Mouse (Mus musculus): Measurements from ENCODE around the gene Foxn1. TPM values are rescaled to one million over a fixed set of nuclear protein-coding genes. Genes with fewer than 3 reads are reported as not detected.
A peak's percentile ranks its signal among the peaks of the same experiment; 100 is the strongest.

Foxn1 gene
- total RNA-seq, 2 experiments from 2014 or later: 0.10 TPM; not detected in 1

DNA sequence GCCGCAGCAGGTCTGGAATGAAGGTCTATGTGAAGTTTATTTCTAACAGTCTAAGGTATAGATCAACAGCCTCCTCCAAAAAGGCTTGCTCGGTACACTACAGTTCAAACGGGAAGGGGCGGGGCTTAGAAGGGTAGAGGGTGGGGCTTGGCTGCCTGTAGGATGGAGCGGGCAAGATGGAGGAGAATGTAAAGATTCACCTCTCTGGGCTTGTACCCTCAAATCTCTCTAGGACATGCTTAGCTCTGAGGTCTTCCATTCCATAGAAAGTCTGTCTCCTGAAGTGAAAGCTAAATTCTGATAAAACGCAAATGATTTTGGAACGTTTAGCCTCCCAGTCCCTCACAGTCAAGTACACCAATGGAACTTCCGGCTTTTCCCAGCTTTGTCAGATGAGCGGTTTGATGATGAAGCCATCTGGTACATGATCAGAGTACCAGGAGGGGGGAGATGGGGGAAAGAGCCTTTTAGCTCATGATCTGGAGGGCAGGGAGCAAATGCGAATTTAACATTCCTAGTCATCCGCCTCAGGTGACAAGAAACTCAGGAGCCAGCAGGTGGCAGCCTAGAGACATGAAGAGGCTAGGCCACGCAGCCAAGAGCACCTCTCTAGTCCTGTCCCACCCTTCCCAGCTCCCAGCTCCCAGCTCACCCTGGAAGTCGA, 26.1 kb downstream of the Foxn1 start:
- peak; percentile 53 to 60 for DNase-seq
- intact Hi-C loops (cut with DNase I): loop anchor here (1.0 kb wide), 1 partner anchor 38 kb away; no protein-coding TSS in a partner anchor

DNA sequence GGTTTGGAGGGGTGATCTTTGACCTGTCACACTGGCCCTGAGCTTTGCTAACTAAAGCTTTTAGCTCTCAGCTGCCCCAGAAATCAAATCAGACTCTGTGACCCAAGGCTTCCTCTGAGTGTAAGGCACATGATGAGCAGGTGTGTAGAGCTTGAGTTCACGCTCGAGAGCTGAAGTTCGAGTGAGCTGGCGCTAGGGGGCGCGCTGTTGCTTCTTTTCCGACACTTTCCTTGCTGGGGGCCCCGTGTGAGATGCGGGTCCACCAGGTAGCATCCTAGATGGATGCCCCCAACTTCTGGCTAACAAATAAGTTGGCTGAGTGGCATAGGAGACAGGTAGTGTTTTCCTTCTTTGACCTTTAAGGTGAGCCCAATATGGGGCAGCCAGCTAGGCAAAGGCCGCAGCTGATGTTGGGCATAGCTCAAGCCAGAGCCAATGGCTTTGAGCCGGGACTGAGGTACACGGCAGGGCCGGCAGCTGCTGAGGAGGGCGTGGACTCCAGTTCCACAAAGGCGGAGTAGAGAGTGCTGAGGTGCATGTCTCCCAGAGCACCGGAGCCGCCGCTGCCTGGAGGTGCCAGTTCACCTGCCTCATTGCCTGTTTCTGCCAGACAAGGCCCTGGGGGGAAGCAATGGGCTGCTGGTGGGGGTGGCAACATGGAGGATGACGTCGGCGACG, 27.9 kb downstream of the Foxn1 start:
- no peak for DNase-seq
- intact Hi-C loops (cut with DNase I): no loop called here

DNA sequence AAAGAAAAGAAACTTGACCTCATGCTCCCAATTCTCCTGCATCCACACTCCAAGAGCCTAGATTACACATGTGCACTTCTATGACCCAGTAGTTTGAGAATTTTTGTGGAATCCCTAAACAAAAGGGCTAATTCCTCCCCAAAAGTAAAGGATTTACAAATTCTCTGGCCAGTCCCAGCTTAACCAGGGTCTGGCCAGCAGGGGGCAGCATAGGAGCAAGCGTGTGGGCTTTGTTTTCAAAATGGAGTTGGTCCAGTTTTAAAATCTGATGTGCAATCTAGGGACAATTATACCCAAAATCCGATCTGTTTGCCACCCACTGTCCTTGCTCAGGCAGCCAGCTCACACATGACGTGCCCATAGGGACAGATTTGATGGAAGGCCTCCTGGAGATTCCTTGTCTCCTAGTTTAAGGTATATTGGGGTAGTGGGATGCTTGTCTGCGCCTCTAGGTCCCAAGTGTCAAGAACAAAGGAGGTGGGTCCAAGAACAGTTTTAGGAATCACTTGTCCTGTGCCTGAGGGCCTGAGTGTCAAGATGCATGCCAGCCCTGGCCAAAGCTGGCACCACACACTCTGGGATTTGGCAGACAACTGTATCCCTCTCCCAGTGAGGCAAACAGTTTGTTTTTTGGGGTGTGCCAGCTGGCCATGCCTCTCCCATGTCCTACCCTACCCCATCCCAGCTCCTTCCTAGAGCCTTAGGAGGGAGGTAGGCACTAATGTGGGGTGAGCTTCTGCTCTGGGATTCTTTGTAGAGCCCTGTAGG, 30.7 kb downstream of the Foxn1 start:
- intact Hi-C loops (cut with DNase I): no loop called here
- DNase-seq: peak; percentile 57 to 66

DNA sequence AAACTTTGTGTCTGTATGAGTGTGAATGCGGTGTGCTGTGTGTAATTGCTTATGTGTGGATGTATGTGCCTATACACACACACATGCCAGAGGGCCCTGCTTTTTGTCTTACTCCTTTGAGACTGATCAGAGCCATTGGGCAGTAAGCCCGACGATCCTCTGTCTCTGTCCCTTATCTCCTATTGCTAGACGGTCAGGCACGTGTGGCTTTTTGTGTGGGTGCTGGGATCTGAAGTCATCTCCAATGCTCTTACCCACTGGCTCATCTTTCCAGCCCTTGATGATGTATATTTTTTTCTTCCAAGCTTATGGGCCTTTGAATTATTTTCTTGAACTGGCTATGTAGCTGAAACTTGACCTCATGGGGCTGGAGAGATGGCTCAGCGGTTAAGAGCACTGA, 31.5 kb downstream of the Foxn1 start:
- intact Hi-C loops (cut with DNase I): no loop called here
- DNase-seq: no peak

DNA sequence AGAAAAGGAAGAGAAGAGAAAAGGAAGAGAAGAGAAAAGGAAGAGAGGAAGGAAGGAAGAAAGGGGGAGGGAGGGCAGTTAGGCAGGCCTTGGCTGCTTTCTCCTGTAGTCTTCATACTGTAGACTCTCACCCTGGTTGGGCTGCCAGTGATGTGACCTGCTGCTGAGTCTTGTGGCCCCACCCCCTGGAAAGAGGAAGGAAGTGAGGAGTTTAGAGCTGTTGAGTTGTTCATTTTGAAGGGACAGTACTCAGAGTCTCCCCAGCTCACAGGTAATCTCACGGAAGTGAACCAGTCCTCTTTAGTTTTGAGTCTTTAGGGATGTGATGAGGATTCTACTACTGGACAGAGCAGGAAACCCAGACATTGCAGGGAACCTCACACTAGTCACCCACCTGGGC, 33.3 kb downstream of the Foxn1 start:
- DNase-seq: no peak
- intact Hi-C loops (cut with DNase I): no loop called here

DNA sequence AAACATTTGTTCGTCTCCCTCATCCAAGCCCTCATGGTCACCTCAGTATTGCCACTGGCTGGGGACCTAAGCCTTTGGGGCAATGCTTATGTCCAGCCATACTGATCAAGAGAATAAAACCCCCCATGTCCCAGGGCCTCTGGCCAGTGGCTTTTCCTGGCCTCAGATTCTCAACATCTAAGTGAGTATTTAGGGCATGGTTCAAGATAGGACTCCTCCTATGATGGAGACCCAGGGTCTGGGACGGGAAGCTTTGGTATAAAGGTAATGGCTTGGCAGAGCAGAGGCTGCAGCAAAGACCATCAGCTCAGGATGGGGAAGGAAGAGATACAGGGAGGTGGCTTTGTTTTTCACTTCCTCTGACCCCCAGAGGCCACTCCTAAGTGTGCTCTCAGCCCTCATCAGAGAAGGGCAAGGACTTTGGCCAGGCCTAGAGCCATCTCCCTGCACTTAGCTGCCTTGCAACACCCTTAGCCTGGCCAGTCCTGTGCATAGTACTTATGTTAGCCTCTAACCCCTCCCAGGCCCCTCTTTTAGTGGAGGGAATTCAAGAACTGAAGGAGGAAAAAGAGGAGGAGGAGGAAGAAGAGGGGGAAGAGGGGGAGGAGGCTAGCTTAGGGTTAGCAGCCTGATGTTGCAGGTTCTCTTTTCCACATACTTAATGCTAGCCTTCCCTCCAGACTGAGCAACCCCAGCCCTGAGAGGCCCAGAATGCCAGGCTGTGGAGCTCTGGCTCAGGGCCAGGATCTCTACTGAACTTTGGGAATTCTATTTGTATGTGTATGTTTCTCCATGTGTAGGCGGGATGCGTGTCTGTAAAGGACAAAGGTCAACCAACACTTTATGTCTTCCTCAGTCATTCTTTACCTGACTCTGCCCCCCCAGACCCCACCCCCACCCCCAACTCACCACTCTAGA, 36.7 kb downstream of the Foxn1 start:
- intact Hi-C loops (cut with DNase I): no loop called here
- DNase-seq: no peak

DNA sequence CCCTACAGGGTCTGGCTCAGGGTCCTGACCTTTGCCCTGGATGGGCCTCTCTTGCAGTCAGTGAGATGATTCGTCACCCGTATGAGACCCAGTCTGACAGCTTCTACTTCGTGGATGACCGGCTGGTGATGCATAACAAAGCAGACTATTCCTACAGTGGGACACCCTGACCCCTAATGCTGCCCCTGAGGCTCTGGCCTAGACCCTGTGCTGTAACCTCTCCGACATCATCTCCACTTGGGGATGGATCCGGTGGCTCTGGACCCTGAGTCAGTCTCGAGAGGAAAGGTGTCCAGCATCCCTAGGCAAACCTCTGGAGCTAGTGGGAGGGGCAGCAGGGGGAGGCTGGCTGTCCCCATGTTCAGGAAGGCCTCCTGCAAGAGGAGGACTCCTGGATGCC, 37.9 kb downstream of the Foxn1 start:
- no peak for DNase-seq
- intact Hi-C loops (cut with DNase I): no loop called here

DNA sequence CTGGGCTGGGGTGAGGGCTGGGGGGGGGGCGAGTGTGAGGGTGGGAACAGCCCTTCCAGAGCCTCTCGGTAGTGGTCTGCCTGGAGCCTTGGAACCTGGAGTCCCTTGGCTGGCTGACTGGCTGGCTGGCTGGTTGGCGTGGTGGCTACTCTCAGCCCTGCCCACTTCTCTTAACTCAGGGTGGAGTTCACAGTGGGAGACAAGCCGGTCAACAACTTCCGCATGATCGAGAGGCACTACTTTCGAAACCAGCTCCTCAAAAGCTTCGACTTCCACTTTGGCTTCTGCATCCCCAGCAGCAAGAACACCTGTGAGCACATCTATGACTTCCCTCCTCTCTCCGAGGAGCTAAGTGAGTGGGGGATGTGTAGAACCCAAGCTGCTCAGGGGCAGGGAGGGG, 38.5 kb downstream of the Foxn1 start:
- intact Hi-C loops (cut with DNase I): no loop called here

DNA sequence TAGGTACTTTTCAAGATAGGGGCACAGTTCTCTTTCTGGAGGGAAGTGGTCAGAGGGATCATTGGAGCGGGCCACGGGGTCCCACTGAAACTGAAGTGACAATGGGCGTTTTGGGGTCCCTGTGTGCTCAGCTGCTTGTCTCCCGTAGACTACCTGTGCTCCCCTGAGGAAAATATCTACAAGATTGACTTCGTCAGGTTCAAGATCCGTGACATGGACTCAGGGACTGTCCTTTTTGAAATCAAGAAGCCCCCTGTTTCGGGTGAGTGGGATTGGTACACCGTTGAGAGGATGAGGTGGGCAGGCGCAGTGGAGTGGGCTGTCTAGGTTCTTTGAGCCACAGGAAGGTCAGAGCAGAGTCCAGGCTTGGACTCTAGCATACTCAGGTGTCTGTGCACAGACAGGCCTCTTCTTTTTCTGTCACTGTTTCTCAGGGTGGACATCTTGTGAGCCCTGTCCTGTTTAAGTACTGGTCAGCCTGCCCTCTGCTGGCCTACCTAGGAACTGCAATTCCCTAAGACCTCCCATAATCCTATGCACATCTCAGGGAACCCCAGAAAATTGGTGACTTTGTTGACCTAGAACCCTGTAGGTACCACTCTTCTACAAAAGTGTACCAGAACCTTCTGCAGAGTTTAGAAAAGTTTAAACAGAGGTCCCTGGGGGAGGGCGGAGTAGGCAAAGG, 39.1 kb downstream of the Foxn1 start:
- intact Hi-C loops (cut with DNase I): no loop called here
- DNase-seq: peak; percentile 62 to 71

More for the DNA sequence above, 38.5 kb downstream of the Foxn1 start:
- no peak for DNase-seq

DNA sequence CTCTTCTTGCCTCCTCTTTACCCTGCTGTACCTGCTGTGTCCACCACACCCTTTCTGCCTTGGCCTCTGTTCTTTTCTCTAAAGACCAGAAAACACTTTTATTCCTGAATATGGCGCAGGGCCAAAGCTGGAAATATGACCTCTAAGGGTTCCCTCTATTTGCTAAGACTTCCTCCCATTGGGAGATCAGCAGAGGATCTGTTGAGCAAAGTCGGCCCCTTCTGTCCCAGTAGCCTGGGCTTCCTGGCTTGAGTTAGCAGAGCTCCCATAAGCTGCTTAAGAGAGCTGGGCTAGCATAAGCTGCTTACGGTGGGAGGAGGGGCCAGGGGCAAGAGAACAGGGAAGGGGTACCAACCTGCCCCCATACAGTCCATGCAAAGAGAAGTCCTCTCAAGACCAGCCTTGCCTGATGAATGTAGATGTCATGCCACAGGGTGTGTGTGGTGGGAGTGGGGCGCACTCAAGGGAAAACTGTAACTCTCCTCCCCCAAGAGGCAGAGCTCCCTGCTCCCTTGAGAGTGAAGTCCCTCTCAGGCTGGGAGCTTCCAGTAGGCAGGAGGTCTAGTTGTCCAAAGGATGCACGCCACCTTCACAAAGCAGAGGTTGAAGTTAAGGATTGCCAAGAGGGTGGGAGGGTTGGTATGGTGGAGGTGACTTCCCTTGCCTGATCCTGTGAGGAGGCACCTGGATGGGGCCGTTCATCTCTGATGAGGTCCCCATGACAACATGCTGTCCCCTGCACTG, 39.9 kb downstream of the Foxn1 start:
- no peak for DNase-seq
- intact Hi-C loops (cut with DNase I): no loop called here

DNA sequence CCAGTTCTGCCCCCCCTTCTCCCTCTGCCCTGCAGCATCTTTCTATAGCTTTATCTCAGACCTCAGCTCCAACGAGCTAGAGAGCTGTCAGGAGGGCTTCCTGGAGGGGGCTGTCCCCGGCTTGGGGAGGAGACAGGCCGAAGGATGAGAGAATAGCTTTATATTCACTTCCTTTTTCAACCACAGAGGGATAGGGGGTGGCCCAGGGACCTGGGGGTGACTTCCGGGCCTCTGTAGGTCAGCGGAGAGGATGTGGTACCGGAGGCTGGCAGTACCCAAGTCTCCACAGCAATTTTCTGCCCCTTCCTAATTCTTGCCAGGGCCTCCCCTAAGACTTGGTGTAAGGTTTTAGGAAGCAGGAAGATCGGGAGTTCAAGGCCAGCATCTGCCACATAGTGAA, 40.6 kb downstream of the Foxn1 start:
- DNase-seq: no peak
- intact Hi-C loops (cut with DNase I): loop anchor here (2.0 kb wide), 1 partner anchor 81 kb away; no protein-coding TSS in a partner anchor

DNA sequence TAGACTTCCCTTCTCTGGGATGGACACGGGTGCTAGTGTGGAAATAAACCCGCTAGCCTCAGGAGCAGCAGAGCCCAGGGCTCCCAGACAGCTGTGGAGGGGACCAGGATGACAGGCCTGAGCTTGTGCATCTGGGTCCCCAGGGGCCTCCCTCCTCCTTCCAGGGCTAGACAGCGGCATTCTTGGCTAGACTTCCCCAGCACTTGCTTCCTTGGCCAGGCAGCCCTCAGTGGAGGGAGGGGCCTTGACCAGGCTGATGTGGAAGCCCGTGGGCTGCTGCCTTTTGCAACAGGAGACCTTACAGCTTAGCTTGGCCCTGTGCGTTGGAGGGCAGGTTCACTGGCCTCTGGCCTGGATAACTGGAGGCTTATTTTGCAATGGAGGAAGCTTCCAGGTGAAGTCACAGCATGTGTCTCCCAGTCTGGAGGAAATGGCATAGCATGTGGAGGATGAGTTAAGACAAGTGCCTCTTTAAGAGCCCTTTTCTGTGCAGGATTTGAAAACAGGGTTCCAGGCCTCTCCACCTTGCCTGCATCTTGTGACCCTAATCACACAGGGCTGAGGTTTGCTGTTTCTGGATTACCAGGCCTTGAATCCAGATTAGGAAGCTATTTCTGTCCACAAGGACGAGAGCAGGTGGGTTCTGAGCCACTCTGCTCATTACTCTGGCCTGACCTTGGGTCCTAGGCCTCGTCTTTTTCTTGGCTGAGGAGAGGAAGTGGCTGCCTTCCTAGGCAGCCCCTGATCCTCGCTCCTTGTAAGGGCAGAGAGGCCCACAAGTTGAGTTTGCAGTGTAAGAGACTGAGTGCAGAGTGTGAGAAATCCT, 41.3 kb downstream of the Foxn1 start:
- intact Hi-C loops (cut with DNase I): loop anchor here (2.0 kb wide), 1 partner anchor 80 kb away; no protein-coding TSS in a partner anchor
- DNase-seq: peak; percentile 64 to 66

DNA sequence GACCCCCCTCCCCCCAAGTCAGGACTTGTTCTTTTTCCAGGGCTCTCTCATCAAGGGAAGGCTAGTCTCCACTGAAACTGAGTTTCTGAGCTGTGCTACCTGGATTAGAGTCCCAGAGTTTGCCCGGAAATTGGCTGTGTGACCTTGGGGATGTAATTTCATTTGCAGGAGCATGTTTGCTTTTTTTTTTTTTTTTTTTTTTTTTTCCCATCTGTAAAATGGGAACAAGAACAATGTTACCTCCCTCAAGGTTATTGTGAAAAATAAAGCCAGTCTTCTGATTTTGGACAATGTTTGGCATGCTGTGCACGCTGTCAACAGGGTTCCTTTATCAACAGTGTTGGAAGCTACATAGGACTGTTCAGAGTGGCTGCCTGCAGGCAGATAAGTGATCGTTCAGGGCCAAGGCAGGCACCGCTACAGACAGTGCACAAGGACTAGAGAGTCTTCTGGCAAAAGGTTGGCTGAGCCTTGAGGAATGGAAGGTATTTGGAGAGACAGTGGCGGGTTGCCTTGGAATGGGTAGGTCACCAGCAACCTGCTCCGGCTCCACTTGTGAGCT, 41.9 kb downstream of the Foxn1 start:
- intact Hi-C loops (cut with DNase I): loop anchor here (2.0 kb wide), 1 partner anchor 80 kb away; no protein-coding TSS in a partner anchor
- no peak for DNase-seq

DNA sequence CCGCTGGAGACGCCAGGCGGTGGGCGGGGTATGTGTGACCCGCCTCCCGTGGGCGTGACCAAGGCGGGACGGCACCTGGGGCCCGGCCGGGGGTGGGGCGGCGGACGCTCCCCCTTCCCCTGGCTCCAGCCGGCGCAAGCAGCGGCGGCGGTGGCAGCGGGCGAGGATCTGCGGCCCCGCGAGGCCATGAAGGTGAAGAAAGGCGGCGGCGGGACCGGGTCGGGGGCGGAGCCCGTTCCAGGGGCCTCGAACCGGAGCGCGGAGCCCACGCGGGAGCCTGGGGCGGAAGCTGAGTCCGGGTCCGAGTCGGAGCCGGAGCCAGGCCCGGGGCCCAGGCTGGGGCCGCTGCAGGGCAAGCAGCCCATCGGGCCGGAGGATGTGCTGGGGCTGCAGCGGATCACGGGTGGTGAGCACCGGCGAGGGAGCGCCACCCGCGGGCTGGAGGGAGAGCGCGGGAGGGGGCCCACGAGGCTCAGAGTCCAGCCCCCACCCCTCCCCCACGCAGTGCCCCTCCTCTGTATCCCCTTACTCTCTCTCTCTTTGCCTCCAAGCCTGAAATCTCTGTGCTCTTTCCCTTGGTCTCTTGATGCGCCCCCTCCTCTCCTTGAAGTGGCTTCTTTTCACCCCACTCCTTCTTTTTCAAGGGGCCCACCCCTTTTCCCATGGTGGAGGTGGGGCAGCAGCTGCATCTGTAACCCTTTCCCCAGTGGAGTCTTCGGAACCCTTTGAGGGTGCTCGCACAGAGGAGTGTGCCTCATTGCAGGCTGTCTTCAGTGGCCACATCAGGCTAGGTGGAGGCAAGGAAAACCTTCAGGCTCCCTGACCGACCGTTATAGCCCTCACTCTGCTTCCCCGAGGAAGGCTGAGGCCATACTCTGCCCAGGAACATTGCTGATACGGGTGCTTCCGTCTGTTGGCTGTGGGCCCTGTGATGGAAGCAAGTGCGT, 42.7 kb downstream of the Foxn1 start, which contains the start of gene Unc119:
TSS of gene Unc119 (plus strand) at position 102 of the 947 bp plus-strand sequence.
- DNase-seq: peak; percentile 62 to 63
- intact Hi-C loops (cut with DNase I): loop anchor here (2.0 kb wide), 1 partner anchor 79 kb away; no protein-coding TSS in a partner anchor

DNA sequence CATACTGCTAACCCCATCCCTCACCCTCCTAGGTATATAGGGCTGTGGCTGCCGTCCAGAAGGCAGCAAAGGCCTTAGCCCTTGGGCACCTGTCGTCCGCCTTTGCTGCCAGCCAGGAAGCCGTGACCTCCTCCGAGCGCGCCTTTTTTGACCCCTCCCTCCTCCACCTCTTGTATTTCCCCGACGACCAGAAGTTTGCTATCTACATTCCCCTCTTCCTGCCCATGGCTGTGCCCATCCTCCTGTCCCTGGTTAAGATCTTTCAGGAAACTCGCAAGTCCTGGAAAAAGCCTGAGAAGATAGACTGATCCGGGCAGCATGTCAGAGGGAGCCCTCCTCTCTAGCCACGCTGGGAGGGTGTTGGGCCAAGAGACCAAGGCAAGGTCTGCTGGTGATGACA, 44.7 kb downstream of the Foxn1 start:
- intact Hi-C loops (cut with DNase I): no loop called here
- DNase-seq: no peak

DNA sequence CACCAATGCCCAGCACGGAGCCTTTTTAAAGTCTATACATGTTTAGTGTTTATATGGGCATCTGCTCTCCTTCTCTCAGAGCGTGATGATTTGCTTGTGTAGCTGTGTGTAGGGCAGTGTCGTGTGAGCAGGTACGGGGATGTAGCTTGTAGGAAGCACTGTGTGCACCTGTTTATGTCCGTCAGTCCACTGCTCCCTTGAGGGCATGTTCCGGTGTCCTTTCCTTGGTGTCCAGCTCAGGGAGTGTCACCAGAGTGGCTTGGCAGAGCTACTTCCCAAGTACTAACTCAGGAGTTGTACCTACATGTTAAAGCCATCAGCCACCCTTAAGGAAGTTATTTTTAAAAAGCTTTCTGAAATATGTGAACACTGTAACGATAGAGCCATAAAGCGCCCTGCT, 49.3 kb downstream of the Foxn1 start:
- intact Hi-C loops (cut with DNase I): no loop called here
- DNase-seq: no peak

DNA sequence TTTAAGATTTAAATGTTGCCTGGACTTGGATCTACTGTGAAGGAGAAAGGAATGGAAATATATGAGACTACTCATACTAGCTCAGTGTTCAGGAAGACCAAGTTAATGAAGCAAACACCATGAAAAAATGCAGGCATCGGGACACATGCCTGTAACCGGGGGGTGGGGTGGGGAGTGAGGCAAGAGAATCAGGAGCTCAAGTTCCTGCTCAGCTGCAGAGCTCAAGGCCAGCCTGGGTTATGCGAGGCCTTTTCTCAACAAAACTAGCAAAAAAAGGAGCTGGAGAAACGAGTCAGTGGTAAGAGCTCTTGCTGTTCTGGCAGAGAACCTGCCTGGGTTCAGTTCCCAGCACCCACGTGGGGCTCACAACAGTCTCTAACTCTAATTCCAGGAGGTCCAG, 52.4 kb downstream of the Foxn1 start:
- intact Hi-C loops (cut with DNase I): no loop called here

More for the DNA sequence above, 52.4 kb downstream of the Foxn1 start:
- no peak for DNase-seq

Measured in gastrocnemius, postnatal 36 days (tissue).